Mouse (Mus musculus): Measurements from ENCODE around the gene Tab1.

DNA sequence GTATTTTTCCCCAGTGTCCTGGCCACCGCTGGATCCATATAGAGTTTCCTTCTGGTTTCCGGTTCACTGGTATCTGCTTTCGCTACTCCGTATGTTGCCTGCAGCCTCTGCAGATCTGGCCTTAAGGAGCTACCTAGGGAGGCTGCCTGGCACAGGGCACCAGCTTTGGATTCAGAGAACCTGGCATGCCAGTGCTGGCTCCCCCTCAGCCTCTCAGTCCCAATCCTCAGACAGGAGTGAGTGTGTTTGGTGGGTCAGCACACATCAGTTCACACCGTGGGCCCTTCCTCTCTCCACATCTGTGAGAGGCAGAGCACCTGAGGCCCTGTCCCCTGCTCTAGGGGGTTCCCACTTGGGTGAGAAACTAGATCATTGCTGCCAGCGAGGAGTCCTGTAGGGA, 31.4 kb upstream of the Tab1 start:
- TF ChIP-seq POLR2A (IDR thresholded peaks at IDR 0.05; ENCODE audit: control insufficient read depth, low read depth, low read length) (no peak), CTCF (IDR thresholded peaks at IDR 0.05; ENCODE audit: control insufficient read depth, insufficient read depth, insufficient replicate concordance, low read depth, low read length) (no peak)

Data from testis, adult 2 months (tissue).